Mouse (Mus musculus): ENCODE measurements around the gene Asb15.

DNA sequence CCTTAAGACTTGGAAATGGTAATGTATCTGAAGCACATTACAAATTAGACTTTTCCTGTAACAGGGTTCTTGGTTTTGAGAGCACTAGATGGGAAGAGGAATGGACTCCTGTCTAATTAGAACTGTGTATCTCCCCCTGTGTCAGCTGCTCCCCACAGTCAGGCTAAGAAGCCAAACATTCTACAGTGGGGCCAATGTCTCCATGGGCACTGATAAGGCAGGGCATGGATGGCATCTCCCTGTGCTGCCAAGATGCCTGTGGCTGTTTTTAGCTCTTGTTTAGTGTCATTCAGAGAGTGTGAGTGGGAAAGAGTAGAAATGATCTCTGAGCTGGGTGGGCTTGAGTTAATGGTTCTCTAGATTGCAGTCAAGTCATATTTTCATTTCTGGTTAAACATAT lies 45.4 kb downstream of the Asb15 start:
- no peak for TF ChIP-seq CTCF (IDR thresholded peaks at IDR 0.05; ENCODE audit: insufficient read depth, low read depth, low read length)
- TF ChIP-seq POLR2A (IDR thresholded peaks at IDR 0.05; ENCODE audit: insufficient read depth, low read depth, low read length), result no peak
